Mouse (Mus musculus): ENCODE measurements around the gene Txk.

Txk gene

GRCm38 (mm10) chr5:72755035-72755434 lies 2.5 kb upstream of the Txk start:
- in situ Hi-C loops (cut with MboI, MseI) = loop anchor here in 1 of 2 experiments (5.0 kb wide), 1 partner anchor 33 kb away; no protein-coding TSS in a partner anchor

- in situ Hi-C loops (cut with MboI, MseI) = loop anchor here in 1 of 2 experiments (5.0 kb wide), 1 partner anchor 89 kb away; no protein-coding TSS in a partner anchor
These were observed 1.4 kb downstream of the Txk start for GRCm38 (mm10) chr5:72751056-72751758.

- in situ Hi-C loops (cut with MboI, MseI) = loop anchor here in 1 of 2 experiments (5.0 kb wide), 1 partner anchor 88 kb away; no protein-coding TSS in a partner anchor
These were observed 2.4 kb downstream of the Txk start for GRCm38 (mm10) chr5:72750226-72750625.

- in situ Hi-C loops (cut with MboI, MseI) = loop anchor here in 1 of 2 experiments (10.0 kb wide), 1 partner anchor 494 kb away; no protein-coding TSS in a partner anchor
These were observed 3.8 kb downstream of the Txk start for GRCm38 (mm10) chr5:72748659-72749265.

GRCm38 (mm10) chr5:72747384-72747783 lies 5.2 kb downstream of the Txk start:
- in situ Hi-C loops (cut with MboI, MseI) = loop anchor here in 1 of 2 experiments (10.0 kb wide), 1 partner anchor 493 kb away; no protein-coding TSS in a partner anchor

GRCm38 (mm10) chr5:72746461-72746860 lies 6.1 kb downstream of the Txk start:
- in situ Hi-C loops (cut with MboI, MseI) = loop anchor here in 1 of 2 experiments (10.0 kb wide), 1 partner anchor 492 kb away; no protein-coding TSS in a partner anchor

GRCm38 (mm10) chr5:72743103-72743502 lies 9.5 kb downstream of the Txk start:
- in situ Hi-C loops (cut with MboI, MseI) = loop anchor here in 1 of 2 experiments (10.0 kb wide), 1 partner anchor 488 kb away; no protein-coding TSS in a partner anchor

- in situ Hi-C loops (cut with MboI, MseI) = no loop called here
These were observed 15.7 kb downstream of the Txk start for GRCm38 (mm10) chr5:72736868-72737267.

- in situ Hi-C loops (cut with MboI, MseI) = no loop called here
These were observed 16.1 kb downstream of the Txk start for GRCm38 (mm10) chr5:72736437-72736836.

- in situ Hi-C loops (cut with MboI, MseI) = no loop called here
These were observed 16.8 kb downstream of the Txk start for GRCm38 (mm10) chr5:72735763-72736162.

- in situ Hi-C loops (cut with MboI, MseI) = no loop called here
These were observed 19.7 kb downstream of the Txk start for GRCm38 (mm10) chr5:72732885-72733284.

- in situ Hi-C loops (cut with MboI, MseI) = loop anchor here in 1 of 2 experiments (10.0 kb wide), 1 partner anchor 1369 kb away; no protein-coding TSS in a partner anchor
These were observed 27.2 kb downstream of the Txk start for GRCm38 (mm10) chr5:72725404-72725803.

GRCm38 (mm10) chr5:72723429-72723828 lies 29.1 kb downstream of the Txk start:
- in situ Hi-C loops (cut with MboI, MseI) = loop anchor here (5.0 to 10.0 kb wide), 3 partner anchors 34 to 1371 kb away; partner anchors contain the start of gene Nipal1 (in 1 of the 2)

- in situ Hi-C loops (cut with MboI, MseI) = loop anchor here (5.0 to 10.0 kb wide), 3 partner anchors 37 to 1374 kb away; partner anchors contain the start of gene Nipal1 (in 1 of the 2)
These were observed 32.0 kb downstream of the Txk start for GRCm38 (mm10) chr5:72720587-72720986.

- in situ Hi-C loops (cut with MboI, MseI) = loop anchor here in 1 of 2 experiments (5.0 kb wide), 1 partner anchor 358 kb away; no protein-coding TSS in a partner anchor
These were observed 41.9 kb downstream of the Txk start for GRCm38 (mm10) chr5:72710572-72711278.

GRCm38 (mm10) chr5:72709976-72710375 lies 42.6 kb downstream of the Txk start:
- in situ Hi-C loops (cut with MboI, MseI) = loop anchor here (5.0 to 10.0 kb wide), 2 partner anchors 115 to 358 kb away; no protein-coding TSS in a partner anchor

- in situ Hi-C loops (cut with MboI, MseI) = loop anchor here (5.0 to 10.0 kb wide), 2 partner anchors 115 to 357 kb away; no protein-coding TSS in a partner anchor
These were observed 43.1 kb downstream of the Txk start for GRCm38 (mm10) chr5:72709451-72709850.

GRCm38 (mm10) chr5:72706722-72707121 lies 45.9 kb downstream of the Txk start:
- in situ Hi-C loops (cut with MboI, MseI) = loop anchor here (5.0 to 10.0 kb wide), 2 partner anchors 112 to 354 kb away; no protein-coding TSS in a partner anchor

GRCm38 (mm10) chr5:72706095-72706494 lies 46.5 kb downstream of the Txk start:
- in situ Hi-C loops (cut with MboI, MseI) = loop anchor here (5.0 to 10.0 kb wide), 2 partner anchors 111 to 354 kb away; no protein-coding TSS in a partner anchor

GRCm38 (mm10) chr5:72702202-72702601 lies 50.4 kb downstream of the Txk start:
- in situ Hi-C loops (cut with MboI, MseI) = loop anchor here in 1 of 2 experiments (10.0 kb wide), 1 partner anchor 107 kb away; no protein-coding TSS in a partner anchor

- in situ Hi-C loops (cut with MboI, MseI) = no loop called here
These were observed 53.1 kb downstream of the Txk start for GRCm38 (mm10) chr5:72699500-72699818.
